Mouse (Mus musculus): ENCODE data around the gene Scd3.

DNA sequence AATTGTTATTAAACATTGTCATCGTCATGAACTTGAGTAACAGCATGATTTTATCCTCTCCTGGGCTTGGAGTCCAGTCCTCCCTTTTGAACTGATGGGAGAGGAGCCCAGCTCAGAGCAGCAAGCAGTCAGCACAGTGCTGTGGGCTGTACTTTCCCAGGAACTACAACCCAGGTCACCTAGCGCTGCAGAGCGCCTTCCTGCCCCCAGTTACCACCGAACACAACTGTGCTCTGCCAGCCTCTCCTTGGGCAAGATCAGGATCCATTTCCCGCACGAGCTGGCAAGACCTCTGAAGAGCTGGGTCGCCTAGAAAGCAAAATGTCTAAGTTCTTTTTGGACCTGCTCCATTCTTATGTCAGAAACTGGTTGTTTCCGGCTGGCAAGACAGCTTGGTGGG is 28.2 kb upstream of the Scd3 start:
- TF ChIP-seq CTCF (IDR thresholded peaks at IDR 0.05; ENCODE audit: low read depth) (no peak), EP300 (IDR thresholded peaks at IDR 0.05; ENCODE audit: low read depth) (no peak)

Measured in liver, postnatal 0 days (tissue).